Mouse (Mus musculus) testis, adult 2 months (tissue): ENCODE results near the gene Ulk4.

Experiments
- CTCF ChIP-seq: fragments of 200-500 bp; IDR thresholded peaks from 2 replicates; pipeline ENCODE4 v1.5.1; 2012; ENCODE audit warnings: low read depth, mild to moderate bottlenecking, inconsistent platforms, low read length, moderate library complexity; ENCODE audit not compliant: control insufficient read depth, insufficient read depth, insufficient replicate concordance
- POLR2A ChIP-seq: fragments of 200-500 bp; IDR thresholded peaks from 2 replicates; pipeline ENCODE4 v1.6.1; 2012; ENCODE audit warnings: low read depth, mild to moderate bottlenecking, inconsistent platforms, low read length, moderate library complexity; ENCODE audit not compliant: control insufficient read depth

GRCm38 (mm10) chr9:121067043-121067442 lies 210.0 kb downstream of the Ulk4 start:
- TF ChIP-seq POLR2A (no peak), CTCF (no peak)
